ENCODE assay signal across 20 mouse cellular contexts in genomic region chr10:92888466-92888865, GRCm38 (mm10).
"Had no signal": no experiment of that assay in that cellular context is flagged by ENCODE, and none has a peak within 500 bp of the region (broad histone marks: within the 10 kb centered on the region; RNA-seq: fewer than 3 reads in every experiment).

No protein-coding gene starts in this region.

- H3K27ac ChIP-seq: limb, embryonic 10.5 days; limb, embryonic 13.5 days; liver, embryonic 12.5 days; liver, embryonic 15.5 days; lung, embryonic 15.5 days; midbrain, embryonic 10.5 days; midbrain, embryonic 13.5 days had no signal

- DNase-seq: kidney, adult 8-10 months; kidney, postnatal 14 days; kidney, postnatal 4 days; layer of hippocampus, adult 9-11 months; liver; lung, adult 18-20 months; lung, postnatal 10 days; lung, postnatal 36 days; right cerebral cortex, postnatal 14 days; thymus, adult 18-20 months; thymus, postnatal 36 days had no signal

- H3K36me3 ChIP-seq: limb, embryonic 10.5 days; limb, embryonic 13.5 days; liver, embryonic 12.5 days; liver, embryonic 15.5 days; lung, embryonic 15.5 days; midbrain, embryonic 10.5 days; midbrain, embryonic 13.5 days had no signal

- H3K4me3 ChIP-seq: limb, embryonic 10.5 days; limb, embryonic 13.5 days; liver, embryonic 12.5 days; liver, embryonic 15.5 days; lung, embryonic 15.5 days; megakaryocyte, embryonic 14.5 days; midbrain, embryonic 10.5 days; midbrain, embryonic 13.5 days had no signal

- H3K9ac ChIP-seq: limb, embryonic 13.5 days; liver, embryonic 12.5 days; liver, embryonic 15.5 days; lung, embryonic 15.5 days; midbrain, embryonic 13.5 days had no signal

- H3K27me3 ChIP-seq: limb, embryonic 13.5 days; liver, embryonic 12.5 days; liver, embryonic 15.5 days; lung, embryonic 15.5 days; megakaryocyte, embryonic 14.5 days; midbrain, embryonic 13.5 days had no signal

- ATAC-seq: liver, embryonic 12.5 days; midbrain, embryonic 13.5 days; midbrain, embryonic 16.5 days had no signal

- H3K4me2 ChIP-seq: limb, embryonic 13.5 days; liver, embryonic 12.5 days; liver, embryonic 15.5 days; lung, embryonic 15.5 days; midbrain, embryonic 13.5 days had no signal

- H3K4me1 ChIP-seq: limb, embryonic 10.5 days; limb, embryonic 13.5 days; liver, embryonic 12.5 days; liver, embryonic 15.5 days; lung, embryonic 15.5 days; megakaryocyte, embryonic 14.5 days; midbrain, embryonic 10.5 days; midbrain, embryonic 13.5 days had no signal

- H3K9me3 ChIP-seq: limb, embryonic 10.5 days; limb, embryonic 13.5 days; liver, embryonic 12.5 days; liver, embryonic 15.5 days; lung, embryonic 15.5 days; midbrain, embryonic 10.5 days; midbrain, embryonic 13.5 days had no signal
